In genomic region chr12:51663908-51664307, GRCm38 (mm10) we compare ENCODE assay signal across 23 mouse cellular contexts.
"Had no signal": no experiment of that assay in that cellular context is flagged by ENCODE, and none has a peak within 500 bp of the region (broad histone marks: within the 10 kb centered on the region; RNA-seq: fewer than 3 reads in every experiment).

No protein-coding gene starts in this region.

- H3K9ac ChIP-seq: forebrain, postnatal 0 days; heart, embryonic 13.5 days; heart, embryonic 15.5 days; hindbrain, embryonic 13.5 days; hindbrain, embryonic 15.5 days; limb, embryonic 13.5 days; limb, embryonic 15.5 days; liver, embryonic 12.5 days; liver, embryonic 14.5 days had no signal

- H3K27me3 ChIP-seq: heart, embryonic 13.5 days; heart, embryonic 15.5 days; hindbrain, embryonic 13.5 days; hindbrain, embryonic 15.5 days; limb, embryonic 13.5 days; limb, embryonic 15.5 days; liver, embryonic 12.5 days had no signal

- H3K36me3 ChIP-seq: heart, embryonic 13.5 days; heart, embryonic 15.5 days; hindbrain, embryonic 13.5 days; hindbrain, embryonic 15.5 days; limb, embryonic 13.5 days; limb, embryonic 15.5 days; liver, embryonic 12.5 days had no signal

- H3K4me3 ChIP-seq: heart, adult 2 months; heart, embryonic 13.5 days; heart, embryonic 15.5 days; hindbrain, embryonic 13.5 days; hindbrain, embryonic 15.5 days; limb, embryonic 13.5 days; limb, embryonic 15.5 days; liver, embryonic 12.5 days had no signal

- H3K4me2 ChIP-seq: heart, embryonic 11.5 days; heart, embryonic 13.5 days; heart, embryonic 15.5 days; hindbrain, embryonic 13.5 days; hindbrain, embryonic 15.5 days; limb, embryonic 13.5 days; limb, embryonic 15.5 days; liver, embryonic 12.5 days had no signal

- ATAC-seq: forebrain, postnatal 0 days; hindbrain, postnatal 0 days; intestine, embryonic 16.5 days; liver, embryonic 12.5 days had no signal

- H3K27ac ChIP-seq: heart, adult 2 months; heart, embryonic 13.5 days; heart, embryonic 15.5 days; hindbrain, embryonic 13.5 days; hindbrain, embryonic 15.5 days; hindbrain, postnatal 0 days; limb, embryonic 13.5 days; limb, embryonic 15.5 days; liver, embryonic 12.5 days; liver, embryonic 14.5 days had no signal

- H3K9me3 ChIP-seq: heart, embryonic 13.5 days; heart, embryonic 15.5 days; hindbrain, embryonic 13.5 days; hindbrain, embryonic 15.5 days; limb, embryonic 13.5 days; limb, embryonic 15.5 days; liver, embryonic 12.5 days had no signal

- H3K4me1 ChIP-seq: hindbrain, embryonic 15.5 days; limb, embryonic 15.5 days had no signal

- DNase-seq: forebrain, postnatal 0 days; gastrocnemius, postnatal 10 days; gastrocnemius, postnatal 25 days; heart, adult 2 months; heart, postnatal 14 days; heart, postnatal 36 days; kidney, adult 8-10 months; kidney, postnatal 10 days; kidney, postnatal 36 days; layer of hippocampus, adult 9-11 months; layer of hippocampus, postnatal 36 days; left cerebral cortex, postnatal 4 days had no signal
